Mouse (Mus musculus) neural tube, embryonic 14.5 days (tissue): Measurements from ENCODE around the gene Strip1. TPM values are rescaled to one million over a fixed set of nuclear protein-coding genes. Genes with fewer than 3 reads are reported as not detected.
A peak's percentile ranks its signal among the peaks of the same experiment; 100 is the strongest.

Experiments
- ATAC-seq: fragments of 200-750 bp; cut with Nextera tagmentation; 2 replicates; pipeline ENCODE4 v1.8.0; 2017; ENCODE audit warnings: low read depth, mild to moderate bottlenecking, moderate TSS enrichment, moderate library complexity
- H3K27ac ChIP-seq: fragments of 300-500 bp; sonication (generic); 2 replicates; pipeline ENCODE4 v1.5.1; 2014; ENCODE audit warnings: low read depth, mild to moderate bottlenecking, control low read depth, low read length, moderate library complexity, mixed read lengths
- H3K27me3 ChIP-seq: fragments of 300-500 bp; sonication (generic); 2 replicates; pipeline ENCODE4 v1.6.1; 2014; ENCODE audit warnings: low read length; ENCODE audit not compliant: control insufficient read depth, insufficient read depth
- H3K36me3 ChIP-seq: fragments of 300-500 bp; sonication (generic); 2 replicates; pipeline ENCODE4 v1.6.1; 2014; ENCODE audit warnings: low read length, mixed read lengths; ENCODE audit not compliant: control insufficient read depth, insufficient read depth
- H3K4me1 ChIP-seq: fragments of 300-500 bp; sonication (generic); 2 replicates; pipeline ENCODE4 v1.6.1; 2014; ENCODE audit warnings: low read length; ENCODE audit not compliant: control insufficient read depth, insufficient read depth
- H3K4me2 ChIP-seq: fragments of 300-500 bp; sonication (generic); 2 replicates; pipeline ENCODE4 v1.6.1; 2014; ENCODE audit warnings: mild to moderate bottlenecking, low read depth, low read length, control low read depth
- H3K4me3 ChIP-seq: fragments of 300-500 bp; sonication (generic); 2 replicates; pipeline ENCODE4 v1.5.1; 2014; ENCODE audit warnings: low read depth, low read length, control low read depth, mixed read lengths
- H3K9ac ChIP-seq: fragments of 300-500 bp; sonication (generic); replicated peaks from 2 replicates; pipeline ENCODE4 v1.6.1; 2014; ENCODE audit warnings: low read depth, mild to moderate bottlenecking, control low read depth, low read length, mixed read lengths
- H3K9me3 ChIP-seq: fragments of 300-500 bp; sonication (generic); 2 replicates; pipeline ENCODE4 v1.6.1; 2016; ENCODE audit warnings: low read length; ENCODE audit not compliant: control insufficient read depth
- WGBS: fragments of 180-500 bp; shearing (Covaris S2); extraction: QIAGEN DNeasy Blood & Tissue Kit; methylation state at CpG from one replicate; pipeline ENCODE4 v1.1.7; 2014; 5-methylcytosine and 5-hydroxymethylcytosine counted together
- polyA plus RNA-seq: library from polyadenylated mRNA; unstranded; fragments of >200 nt; fragmentation: Nextera tagmentation; extraction: Ambion mirVana; gene quantifications from 2 replicates; pipeline ENCODE4 v1.2.1, GENCODE M21; 2014

Gene Strip1
- 157 and 170 TPM in 2 replicates for polyA plus RNA-seq

DNA sequence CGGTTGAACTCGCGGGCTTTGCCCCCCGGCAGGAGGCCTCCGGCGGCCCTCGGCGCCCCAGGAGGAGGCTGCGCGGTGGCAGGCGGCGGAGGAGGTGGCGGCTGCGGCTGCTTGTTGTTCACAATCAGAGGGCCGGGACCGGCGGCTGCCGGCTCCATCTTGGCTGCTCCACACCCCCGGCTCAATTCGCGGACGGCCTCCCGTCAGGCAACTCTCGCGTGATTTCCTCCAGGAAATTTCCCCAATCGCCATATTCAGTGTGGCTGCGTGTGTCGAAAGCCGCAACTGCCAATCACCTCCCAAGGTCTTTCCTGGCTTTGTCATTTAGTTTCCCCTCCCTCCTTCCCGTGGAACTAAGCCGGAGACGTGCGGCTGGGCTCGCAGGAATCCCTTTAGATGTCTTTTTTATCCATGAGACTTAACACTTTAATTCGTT lies at the start of gene Strip1:
Gene Strip1, minus strand, starts transcription at position 172 of the 436 bp plus-strand sequence.
- peak; percentile 96 for ATAC-seq
- Histone ChIP-seq H3K36me3 (peaks cover 16% of the 10 kb centered on the region), H3K27ac (peak within 1 kb of the TSS; percentile 98), H3K9me3 (no peaks in the 10 kb centered on the region), H3K9ac (peak within 1 kb of the TSS; percentile 97), H3K4me2 (peak within 1 kb of the TSS; percentile 78), H3K27me3 (no peaks in the 10 kb centered on the region), H3K4me1 (peaks cover 12% of the 10 kb centered on the region), H3K4me3 (peak within 1 kb of the TSS; percentile 98)
- WGBS, result under 1% methylated on average over 35 of the region's 35 CpGs

DNA sequence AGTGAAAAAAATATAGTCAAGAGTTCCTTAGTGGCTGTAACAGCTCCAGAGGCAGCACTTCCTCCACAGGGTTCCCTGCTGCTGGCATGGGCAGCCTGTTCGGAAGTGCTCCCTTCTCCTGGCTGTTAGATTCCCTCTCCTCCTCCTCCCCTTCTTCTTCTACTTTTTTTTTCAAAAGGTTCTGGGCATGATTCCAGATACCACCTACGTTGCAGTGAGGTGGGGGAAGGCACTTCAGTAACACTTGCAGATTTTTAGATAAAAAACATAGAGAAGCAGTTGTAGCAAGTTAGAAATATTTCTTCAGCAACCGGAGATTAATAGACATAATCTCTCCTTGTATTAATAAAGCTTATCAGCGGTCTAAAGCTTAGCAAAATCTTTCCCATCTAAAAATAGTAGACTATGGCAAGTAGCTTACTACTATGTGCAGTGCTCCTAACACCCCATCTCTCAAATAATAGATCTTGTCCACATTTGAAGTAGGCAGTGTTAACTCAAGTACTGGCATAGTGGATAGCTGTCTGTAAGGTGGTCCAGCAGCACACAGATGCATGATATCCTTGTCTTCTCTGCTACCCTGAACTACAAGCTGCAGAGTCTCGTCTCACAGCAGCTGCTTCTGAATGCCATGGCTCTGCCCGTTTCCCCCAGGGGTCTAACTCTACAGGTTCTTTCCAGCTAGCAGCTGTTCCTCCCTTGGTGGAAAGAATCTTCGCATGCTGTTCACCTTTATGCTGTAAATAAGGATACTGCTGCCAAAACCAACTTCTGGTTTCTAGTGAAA lies 49.5 kb upstream of the Strip1 start:
- peaks cover 14% of the 10 kb centered on the region; the same call in 1 of the 2 replicates for H3K4me1 ChIP-seq
- 0 out of 2 replicates have a peak, but pooled peaks cover under 1% of the 10 kb centered on the region for H3K36me3 ChIP-seq
- WGBS, result 36% methylated on average over 7 of the region's 7 CpGs
- peak; percentile 34; the same call in 1 of the 2 replicates for ATAC-seq
- no peak overlapping the region for H3K9ac ChIP-seq
- no peaks in the 10 kb centered on the region for H3K27me3 ChIP-seq
- no peak overlapping the region for H3K27ac ChIP-seq
- H3K9me3 ChIP-seq, result no peaks in the 10 kb centered on the region
- no peak overlapping the region for H3K4me3 ChIP-seq
- no peak overlapping the region for H3K4me2 ChIP-seq

DNA sequence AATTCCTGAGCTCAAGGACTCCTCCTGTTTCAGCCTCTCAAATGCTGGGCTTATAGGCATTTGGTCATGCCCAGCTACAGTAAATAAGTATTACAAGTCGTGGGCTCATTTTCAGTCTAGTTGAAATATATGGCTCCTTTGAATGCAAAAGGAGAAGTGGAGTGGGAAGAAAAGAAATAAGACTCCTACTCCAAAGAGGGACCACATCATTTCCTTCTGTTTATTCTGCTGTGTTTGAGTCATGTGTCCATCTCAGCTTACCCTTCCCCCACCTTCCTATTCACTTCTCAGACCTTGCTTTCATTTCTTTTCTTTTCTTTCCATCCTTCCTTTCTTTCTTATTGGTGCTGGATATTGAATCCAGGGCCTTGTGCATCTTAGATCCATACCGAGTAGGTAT lies 40.0 kb upstream of the Strip1 start:
- Histone ChIP-seq H3K9me3 (no peaks in the 10 kb centered on the region), H3K9ac (no peak overlapping the region), H3K36me3 (peaks cover 73% of the 10 kb centered on the region), H3K4me3 (no peak overlapping the region), H3K4me1 (no peaks in the 10 kb centered on the region), H3K27ac (no peak overlapping the region), H3K4me2 (no peak overlapping the region), H3K27me3 (no peaks in the 10 kb centered on the region)
- 88% methylated on average over 2 of the region's 2 CpGs for WGBS
- no peak for ATAC-seq

DNA sequence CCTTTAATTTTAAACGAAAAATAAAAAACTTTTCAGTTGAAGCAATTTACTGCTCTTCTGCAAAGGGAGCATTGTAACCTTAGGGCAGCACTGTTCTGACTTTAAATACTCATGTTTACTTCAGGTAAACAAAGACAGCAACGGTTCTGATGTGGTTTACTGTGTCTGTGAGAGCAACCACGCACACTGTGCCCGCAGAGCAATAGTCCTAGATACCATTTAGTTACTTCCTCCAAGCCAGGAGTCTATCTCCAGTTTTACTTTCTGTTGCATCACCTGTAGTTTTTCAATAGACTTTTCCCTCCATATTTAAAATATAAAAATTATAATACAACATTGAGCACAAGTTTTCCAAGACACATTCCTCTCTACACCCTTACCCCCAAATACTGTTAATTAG lies 39.0 kb upstream of the Strip1 start:
- WGBS, result 93% methylated on average over 4 of the region's 4 CpGs
- ATAC-seq, result no peak
- peaks cover 76% of the 10 kb centered on the region for H3K36me3 ChIP-seq

DNA sequence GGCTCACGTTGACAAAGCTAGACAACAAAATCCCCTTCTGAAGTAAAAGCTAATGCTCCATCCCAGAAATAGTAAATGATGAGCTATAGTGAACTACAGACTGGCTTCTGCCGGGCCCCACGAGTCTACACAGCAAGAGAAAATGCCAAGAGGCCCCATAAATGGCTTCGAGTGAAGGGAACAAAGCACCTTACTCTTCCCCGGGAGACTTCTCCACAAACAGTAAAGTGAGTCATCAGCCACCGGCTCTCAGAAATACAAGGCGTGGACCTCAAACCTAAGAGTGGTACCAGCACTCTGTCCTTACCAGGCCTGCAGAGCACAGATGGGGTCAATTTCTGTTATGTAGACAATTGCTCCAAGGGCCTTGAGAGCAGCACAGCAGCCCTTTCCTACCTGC lies 37.3 kb upstream of the Strip1 start:
- H3K9me3 ChIP-seq, result no peaks in the 10 kb centered on the region
- no peak overlapping the region for H3K9ac ChIP-seq
- no peak overlapping the region for H3K27ac ChIP-seq
- H3K4me3 ChIP-seq, result no peak overlapping the region
- H3K4me2 ChIP-seq, result no peak overlapping the region
- no peak for ATAC-seq
- H3K27me3 ChIP-seq, result no peaks in the 10 kb centered on the region
- H3K4me1 ChIP-seq, result no peaks in the 10 kb centered on the region
- 93% methylated on average over 7 of the region's 7 CpGs for WGBS
- H3K36me3 ChIP-seq, result peaks cover 75% of the 10 kb centered on the region

More for the DNA sequence above, 39.0 kb upstream of the Strip1 start:
- Histone ChIP-seq H3K9ac (no peak overlapping the region), H3K9me3 (no peaks in the 10 kb centered on the region), H3K4me1 (no peaks in the 10 kb centered on the region), H3K27ac (no peak overlapping the region), H3K27me3 (no peaks in the 10 kb centered on the region), H3K4me2 (no peak overlapping the region), H3K4me3 (no peak overlapping the region)

DNA sequence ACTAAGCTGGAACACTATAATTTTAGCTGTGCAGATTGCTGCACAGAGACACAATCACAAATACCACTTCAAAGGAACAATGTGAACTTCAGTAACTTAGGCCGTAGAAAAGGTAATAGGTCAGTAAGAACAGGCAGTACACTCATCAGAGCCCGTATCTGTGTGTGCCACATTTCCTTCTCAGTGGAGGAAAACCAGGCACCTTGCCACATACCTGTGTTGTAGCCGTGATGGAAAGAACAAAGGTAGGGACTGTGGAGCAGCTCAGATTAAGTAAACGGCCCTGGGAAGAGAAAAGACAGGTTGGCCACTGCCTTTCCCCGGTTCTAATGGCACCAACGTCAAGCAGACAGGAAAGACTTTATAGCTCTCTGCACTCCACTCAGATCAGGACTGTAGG lies 35.9 kb upstream of the Strip1 start:
- no peak overlapping the region for H3K27ac ChIP-seq
- no peak overlapping the region for H3K4me3 ChIP-seq
- H3K4me1 ChIP-seq, result no peaks in the 10 kb centered on the region
- no peak for ATAC-seq
- 88% methylated on average over 6 of the region's 6 CpGs for WGBS
- peaks cover 81% of the 10 kb centered on the region for H3K36me3 ChIP-seq
- H3K27me3 ChIP-seq, result no peaks in the 10 kb centered on the region
- H3K4me2 ChIP-seq, result no peak overlapping the region
- no peaks in the 10 kb centered on the region for H3K9me3 ChIP-seq
- H3K9ac ChIP-seq, result no peak overlapping the region

DNA sequence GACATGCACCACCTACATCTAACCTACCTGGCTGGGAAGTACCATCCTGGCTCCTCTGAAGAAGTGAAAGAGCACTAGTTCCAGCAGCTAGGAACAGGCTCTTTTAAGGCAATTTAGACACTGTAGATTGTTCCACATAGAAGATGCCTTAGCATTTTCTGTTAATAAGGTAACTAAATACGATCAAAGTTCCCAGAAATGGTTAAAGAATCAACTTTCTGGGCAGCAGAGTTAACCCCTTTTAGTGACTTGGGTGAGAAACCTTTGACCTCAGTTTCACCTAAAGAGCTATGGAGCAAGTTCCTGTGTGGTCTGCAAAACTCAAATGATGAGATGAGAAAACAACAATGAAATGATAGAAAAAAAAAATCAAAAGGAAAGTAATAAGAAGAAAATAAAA lies 33.1 kb upstream of the Strip1 start:
- 97% methylated on average over 1 of the region's 1 CpGs for WGBS
- Histone ChIP-seq H3K4me1 (no peaks in the 10 kb centered on the region), H3K36me3 (peaks cover 67% of the 10 kb centered on the region), H3K27ac (no peak overlapping the region), H3K27me3 (no peaks in the 10 kb centered on the region), H3K9ac (no peak overlapping the region), H3K4me2 (no peak overlapping the region), H3K4me3 (no peak overlapping the region), H3K9me3 (no peaks in the 10 kb centered on the region)
- no peak for ATAC-seq

DNA sequence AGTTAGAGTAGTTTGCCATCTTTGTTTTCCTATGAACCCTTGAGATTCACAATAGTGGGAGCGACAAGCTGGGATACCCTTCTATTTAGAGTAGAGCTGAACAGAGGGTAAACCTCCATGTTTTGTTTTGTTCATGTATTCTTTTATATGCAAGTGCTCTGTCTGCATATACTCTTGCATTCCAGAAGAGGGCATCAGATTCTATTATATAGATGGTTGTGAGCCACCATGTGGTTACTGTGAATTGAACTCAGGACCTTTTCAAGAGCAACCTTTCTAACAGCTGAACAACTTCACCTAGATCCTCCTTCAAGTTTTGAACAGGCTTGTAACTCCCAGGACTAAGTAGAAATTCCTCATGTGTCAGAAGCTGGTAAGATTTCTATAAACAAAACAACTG lies 27.5 kb upstream of the Strip1 start:
- no peaks in the 10 kb centered on the region for H3K9me3 ChIP-seq
- no peaks in the 10 kb centered on the region for H3K4me1 ChIP-seq
- WGBS, result 95% methylated on average over 1 of the region's 1 CpGs
- no peak for ATAC-seq
- H3K27me3 ChIP-seq, result no peaks in the 10 kb centered on the region
- no peak overlapping the region for H3K27ac ChIP-seq
- H3K9ac ChIP-seq, result no peak overlapping the region
- no peak overlapping the region for H3K4me2 ChIP-seq
- no peak overlapping the region for H3K4me3 ChIP-seq
- H3K36me3 ChIP-seq, result peaks cover 16% of the 10 kb centered on the region

DNA sequence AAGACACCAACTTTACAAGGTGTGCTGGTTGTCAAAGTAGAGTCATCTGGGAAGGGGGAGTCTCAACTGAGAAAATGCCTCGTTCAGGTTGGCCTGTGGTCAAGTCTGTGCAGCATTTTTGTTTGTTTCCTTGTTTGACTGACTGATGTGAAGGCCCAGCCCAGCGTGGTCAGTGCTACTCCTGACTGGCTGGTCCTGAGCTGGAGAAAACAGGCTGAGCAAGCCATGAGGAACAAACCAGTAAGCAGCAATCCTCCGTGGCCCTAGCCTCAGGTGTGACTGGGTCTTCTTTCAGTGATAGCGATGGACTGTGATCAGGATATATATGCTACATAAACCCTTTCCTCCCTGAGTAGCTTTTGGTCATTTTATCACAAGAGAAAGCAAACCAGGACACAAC lies 25.4 kb upstream of the Strip1 start:
- no peak overlapping the region for H3K27ac ChIP-seq
- no peak overlapping the region for H3K4me3 ChIP-seq
- peaks cover 9% of the 10 kb centered on the region; the same call in 1 of the 2 replicates for H3K36me3 ChIP-seq
- no peak overlapping the region for H3K9ac ChIP-seq
- H3K4me1 ChIP-seq, result no peaks in the 10 kb centered on the region
- WGBS, result 82% methylated on average over 4 of the region's 4 CpGs
- H3K9me3 ChIP-seq, result no peaks in the 10 kb centered on the region
- ATAC-seq, result no peak
- no peaks in the 10 kb centered on the region for H3K27me3 ChIP-seq
- no peak overlapping the region for H3K4me2 ChIP-seq
